Mouse (Mus musculus) ES-Bruce4 (cell line): ENCODE measurements at regions not wholly inside any gene's neighbourhood (a gene's known extent, or its start where the extent isn't known, plus 50 kb on each side); places are given as distances from the start of the nearest gene placed in this dataset.

Source experiments
- H3K27ac ChIP-seq: 2 replicates; pipeline ENCODE4 v1.5.1; 2012; ENCODE audit warnings: low read length, inconsistent platforms; ENCODE audit not compliant: insufficient read depth
- H3K27me3 ChIP-seq: 2 replicates; pipeline ENCODE4 v1.6.1; 2012; ENCODE audit warnings: mild to moderate bottlenecking, low read length, inconsistent platforms; ENCODE audit not compliant: control insufficient read depth, poor library complexity, insufficient read depth, severe bottlenecking
- H3K36me3 ChIP-seq: 2 replicates; pipeline ENCODE4 v1.6.1; 2012; ENCODE audit warnings: inconsistent platforms, mild to moderate bottlenecking, low read length, moderate library complexity; ENCODE audit not compliant: control insufficient read depth, poor library complexity, insufficient read depth, severe bottlenecking
- H3K4me1 ChIP-seq: one replicate; pipeline ENCODE4 v1.8.1; 2011; ENCODE audit warnings: low read length; ENCODE audit not compliant: control insufficient read depth, insufficient read depth
- H3K4me3 ChIP-seq: 2 replicates; pipeline ENCODE4 v1.5.1; 2011; ENCODE audit warnings: low read depth, mild to moderate bottlenecking, low read length
- H3K9ac ChIP-seq: 2 replicates; pipeline ENCODE4 v1.6.1; 2012; ENCODE audit warnings: low read depth, mild to moderate bottlenecking, inconsistent platforms; ENCODE audit not compliant: poor library complexity, severe bottlenecking
- H3K9me3 ChIP-seq: replicated peaks from 2 replicates; pipeline ENCODE4 v1.6.1; 2012; ENCODE audit warnings: mild to moderate bottlenecking, low read length, inconsistent platforms; ENCODE audit not compliant: control insufficient read depth, poor library complexity, insufficient read depth, severe bottlenecking
- CTCF ChIP-seq: IDR thresholded peaks from one replicate; pipeline ENCODE4 v1.8.1; 2011; ENCODE audit warnings: low read depth, low read length
- EP300 ChIP-seq: IDR thresholded peaks from 2 replicates; pipeline ENCODE4 v1.6.1; 2011; ENCODE audit warnings: low read depth, low read length; ENCODE audit not compliant: insufficient read depth
- POLR2A ChIP-seq: IDR thresholded peaks from one replicate; pipeline ENCODE4 v1.8.1; 2011; ENCODE audit warnings: low read length; ENCODE audit not compliant: insufficient read depth

DNA sequence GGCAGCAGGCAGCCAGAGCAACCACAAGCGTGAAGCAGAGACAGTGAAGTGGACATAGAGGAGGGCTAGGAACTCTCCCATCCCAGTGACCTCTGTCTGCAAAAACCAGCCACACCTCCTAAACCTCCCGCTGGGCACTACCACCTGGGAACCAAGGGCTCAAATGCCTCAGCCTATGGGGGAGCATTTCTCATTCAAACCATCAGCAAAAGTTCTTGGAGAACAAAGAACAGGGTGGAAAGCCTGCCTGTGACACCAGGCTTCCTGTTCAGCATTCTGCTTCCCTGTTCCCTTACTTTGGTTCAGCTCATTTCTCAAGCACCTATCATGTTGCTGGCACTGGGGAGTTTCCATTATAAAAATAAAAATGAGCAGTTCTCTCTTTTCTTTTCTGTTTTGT is 74.4 kb upstream of the Rnaseh2b start:
- H3K9ac ChIP-seq, result no peak overlapping the region
- no peaks in the 10 kb centered on the region; the same call in 1 of the 2 replicates for H3K9me3 ChIP-seq
- H3K27ac ChIP-seq, result no peak overlapping the region
- H3K4me1 ChIP-seq, result no peaks in the 10 kb centered on the region
- TF ChIP-seq POLR2A, result no peak
- TF ChIP-seq CTCF, result no peak
- TF ChIP-seq EP300, result no peak
- no peaks in the 10 kb centered on the region for H3K36me3 ChIP-seq
- no peak overlapping the region for H3K4me3 ChIP-seq
- H3K27me3 ChIP-seq, result no peaks in the 10 kb centered on the region

DNA sequence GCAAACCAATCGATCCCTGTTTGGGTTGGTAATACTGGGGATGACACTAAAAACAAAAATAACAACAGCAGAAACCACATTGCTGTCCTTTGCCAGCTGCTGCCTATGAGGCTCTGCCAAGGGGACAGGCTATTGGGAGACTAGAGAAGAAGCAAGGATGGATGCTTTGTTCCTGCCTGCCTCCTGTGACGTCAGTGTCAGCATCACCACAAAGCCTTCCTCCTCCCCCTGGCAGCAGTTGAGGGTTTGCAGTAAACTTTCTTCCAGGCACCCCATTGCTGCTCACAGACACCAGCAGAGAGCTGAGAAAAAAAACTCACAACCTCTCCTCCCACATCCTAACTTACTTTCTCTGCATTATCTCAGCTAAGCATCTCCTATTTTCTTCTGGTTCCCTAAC is 73.7 kb upstream of the Rnaseh2b start:
- no peak overlapping the region for H3K9ac ChIP-seq
- TF ChIP-seq CTCF (no peak), EP300 (no peak), POLR2A (no peak)

DNA sequence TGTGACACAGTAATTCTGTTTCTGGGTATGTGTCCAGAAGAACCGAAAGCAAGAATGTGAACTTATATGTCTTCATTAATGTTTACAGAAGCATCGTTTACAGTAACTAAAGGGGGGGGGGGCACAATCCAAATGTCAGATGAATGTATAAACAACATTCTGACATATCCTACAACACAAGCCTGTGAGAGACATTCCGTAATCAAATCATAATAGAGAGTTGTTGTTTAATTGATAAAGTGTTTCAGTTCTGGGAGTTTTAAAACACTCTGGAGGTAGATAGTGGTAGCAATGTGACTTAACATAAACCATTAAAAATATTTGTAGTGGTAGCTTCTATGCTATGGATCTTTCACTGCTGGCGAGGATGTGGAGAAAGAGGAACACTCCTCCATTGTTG is 71.6 kb upstream of the Rnaseh2b start:
- no peak overlapping the region for H3K9ac ChIP-seq
- no peak overlapping the region for H3K27ac ChIP-seq
- no peaks in the 10 kb centered on the region for H3K27me3 ChIP-seq
- no peaks in the 10 kb centered on the region; the same call in 1 of the 2 replicates for H3K9me3 ChIP-seq
- TF ChIP-seq EP300 (no peak), CTCF (no peak), POLR2A (no peak)
- no peaks in the 10 kb centered on the region for H3K36me3 ChIP-seq
- H3K4me1 ChIP-seq, result no peaks in the 10 kb centered on the region
- no peak overlapping the region for H3K4me3 ChIP-seq

More for the DNA sequence above, 73.7 kb upstream of the Rnaseh2b start:
- Histone ChIP-seq H3K4me3 (no peak overlapping the region), H3K27me3 (no peaks in the 10 kb centered on the region), H3K36me3 (no peaks in the 10 kb centered on the region), H3K9me3 (no peaks in the 10 kb centered on the region; the same call in 1 of the 2 replicates), H3K27ac (no peak overlapping the region), H3K4me1 (no peaks in the 10 kb centered on the region)
